Mouse (Mus musculus) thymus, postnatal 10 days (tissue): ENCODE data around the gene Fscn2.
"Not testable (repeated sequence)": the region's sequence is repeated elsewhere in the genome, so short reads cannot be mapped to it uniquely, and the experiment has no call there.

Experiments
- DNase-seq, 2 experiments: peaks; one replicate each; pipeline ENCODE4 v3.0.0; 2021; ENCODE audit warnings: low spot score in 2 of 2

The Fscn2 gene

DNA sequence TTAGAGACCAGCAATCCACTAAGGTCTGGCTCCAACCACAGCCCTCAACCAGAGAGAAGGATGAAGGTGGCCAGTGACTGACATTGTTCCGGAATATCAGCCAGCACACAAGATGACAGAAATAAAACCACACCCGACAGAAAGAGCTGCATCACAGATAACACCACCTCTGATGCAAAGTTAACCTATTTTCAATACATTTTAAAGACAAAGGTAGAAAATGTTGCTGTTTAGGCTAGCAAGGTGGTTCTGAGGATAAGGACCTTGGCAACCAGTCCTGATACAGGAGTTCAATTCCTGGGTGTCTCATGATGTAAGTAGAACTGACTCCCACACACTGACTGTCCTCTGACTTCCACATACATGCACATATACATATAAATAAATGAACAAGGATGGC is 38.0 kb downstream of the Fscn2 start:
- no peak for DNase-seq

DNA sequence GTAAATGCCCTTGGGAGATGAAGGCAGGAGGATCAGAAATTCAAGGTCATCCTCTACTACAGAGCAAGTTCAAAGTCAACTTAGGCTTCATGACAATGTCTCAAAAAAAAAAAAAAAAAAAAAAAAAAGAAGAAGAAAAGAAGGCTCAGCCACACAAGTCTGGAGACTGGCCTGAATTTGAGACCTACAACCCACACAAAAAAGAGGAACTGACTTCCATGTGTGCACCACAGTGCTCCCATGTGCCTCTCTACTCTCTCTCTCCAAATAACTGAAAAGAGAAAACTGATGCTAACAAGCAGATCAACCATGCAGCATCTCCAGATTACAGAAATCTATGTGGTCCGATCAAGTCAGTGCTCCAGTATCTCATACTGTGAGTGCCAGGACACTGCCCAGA is 43.5 kb downstream of the Fscn2 start:
- no peak for DNase-seq

DNA sequence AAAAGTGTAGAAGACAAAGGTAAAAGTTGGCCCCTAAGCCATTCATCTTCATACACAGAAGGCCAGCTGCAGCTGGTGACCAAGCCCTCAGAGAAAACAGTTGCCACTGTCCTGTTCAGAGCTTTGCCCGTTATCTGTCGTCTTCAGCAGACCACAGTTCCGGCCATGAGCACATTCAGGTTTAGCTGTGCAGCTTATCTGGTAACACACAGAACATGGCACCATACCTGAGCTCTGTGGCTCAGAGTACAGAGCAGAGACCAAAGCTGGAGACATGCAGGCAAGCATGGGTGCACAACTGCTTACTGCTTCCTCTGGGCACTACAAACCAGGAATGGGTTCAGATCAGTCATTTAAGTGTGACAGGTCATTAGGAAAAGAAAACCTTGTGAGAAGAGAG is 44.5 kb downstream of the Fscn2 start:
- DNase-seq: no peak

DNA sequence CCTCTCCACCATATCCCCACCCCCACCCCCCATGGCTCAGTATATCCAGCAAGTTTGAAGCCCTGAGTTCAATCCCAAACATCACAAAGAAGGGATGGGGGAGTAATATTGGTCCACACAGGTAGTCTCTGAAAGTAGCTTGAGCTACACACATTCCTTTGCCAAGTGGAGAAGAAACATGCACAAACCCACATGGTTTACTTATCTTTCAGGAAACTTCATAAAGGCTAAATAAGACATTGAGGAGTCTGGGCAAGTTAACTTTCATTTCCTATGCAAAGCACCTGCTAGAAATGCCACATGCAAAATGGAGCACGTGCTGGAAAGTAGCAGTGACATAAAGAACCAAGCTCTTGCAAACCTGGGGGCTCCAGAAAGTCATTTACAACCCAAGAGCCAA is 45.1 kb downstream of the Fscn2 start:
- no peak for DNase-seq

DNA sequence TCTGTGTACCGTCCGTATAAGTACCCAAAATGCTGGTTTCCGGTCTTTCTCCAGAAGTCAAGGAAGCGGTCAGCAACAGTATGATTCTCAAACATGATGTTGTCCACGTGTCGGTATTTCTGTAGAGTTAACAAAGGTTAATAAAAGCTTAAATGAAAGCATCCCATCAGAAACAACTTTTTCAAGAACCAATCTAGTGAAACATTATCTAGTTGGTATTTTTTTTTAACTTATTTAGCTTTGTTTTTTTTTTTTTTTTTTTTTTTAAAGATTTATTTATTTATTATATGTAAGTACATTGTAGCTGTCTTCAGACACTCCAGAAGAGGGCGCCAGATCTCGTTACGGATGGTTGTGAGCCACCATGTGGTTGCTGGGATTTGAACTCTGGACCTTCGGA is 52.3 kb downstream of the Fscn2 start:
- not testable (repeated sequence) for DNase-seq
